Mouse (Mus musculus): Measurements from ENCODE around the gene Gm28729. TPM values are rescaled to one million over a fixed set of nuclear protein-coding genes. Genes with fewer than 3 reads are reported as not detected.
A peak's percentile ranks its signal among the peaks of the same experiment; 100 is the strongest.
"Not testable (repeated sequence)": the region's sequence is repeated elsewhere in the genome, so short reads cannot be mapped to it uniquely, and the experiment has no call there.

The Gm28729 gene
- polyA plus RNA-seq, 1 experiment from 2014 or later, result not detected

GRCm38 (mm10) chr9:96554095-96554494 is 29.0 kb upstream of the Gm28729 start:
- Histone ChIP-seq H3K4me2 (no peak overlapping the region), H3K36me3 (ENCODE audit: insufficient read depth) (peaks cover 35% of the 10 kb centered on the region), H3K4me1 (ENCODE audit: insufficient read depth) (no peaks in the 10 kb centered on the region), H3K27ac (ENCODE audit: low read depth) (no peak overlapping the region), H3K9me3 (ENCODE audit: low read depth, low read length) (no peaks in the 10 kb centered on the region), H3K27me3 (ENCODE audit: insufficient read depth, low read length) (no peaks in the 10 kb centered on the region), H3K4me3 (ENCODE audit: low read depth, low read length) (no peak overlapping the region), H3K9ac (no peak overlapping the region)
- peak; percentile 32; the same call in 1 of the 2 replicates for TF ChIP-seq CTCF (IDR thresholded peaks at IDR 0.05; ENCODE audit: low read depth)
- DNase-seq, result peak; percentile 32
- no peak for ATAC-seq (ENCODE audit: insufficient read depth)
- WGBS, result 84% methylated on average over 1 of the region's 1 CpGs

- DNase-seq (no peak), ATAC-seq (ENCODE audit: insufficient read depth) (no peak)
- Histone ChIP-seq H3K4me3 (ENCODE audit: low read depth, low read length) (no peak overlapping the region), H3K9ac (no peak overlapping the region), H3K27me3 (ENCODE audit: insufficient read depth, low read length) (no peaks in the 10 kb centered on the region), H3K9me3 (ENCODE audit: low read depth, low read length) (no peaks in the 10 kb centered on the region), H3K4me2 (no peak overlapping the region), H3K27ac (ENCODE audit: low read depth) (no peak overlapping the region), H3K36me3 (ENCODE audit: insufficient read depth) (peaks cover 40% of the 10 kb centered on the region), H3K4me1 (ENCODE audit: insufficient read depth) (no peaks in the 10 kb centered on the region)
- TF ChIP-seq CTCF (IDR thresholded peaks at IDR 0.05; ENCODE audit: low read depth), result no peak
- WGBS, result 88% methylated on average over 13 of the region's 13 CpGs
Observed at GRCm38 (mm10) chr9:96545410-96545809, 20.3 kb upstream of the Gm28729 start.

- Histone ChIP-seq H3K4me2 (peak overlapping the region; percentile 44), H3K9me3 (ENCODE audit: low read depth, low read length) (no peaks in the 10 kb centered on the region), H3K27me3 (ENCODE audit: insufficient read depth, low read length) (no peaks in the 10 kb centered on the region), H3K36me3 (ENCODE audit: insufficient read depth) (peaks cover 40% of the 10 kb centered on the region), H3K4me1 (ENCODE audit: insufficient read depth) (no peaks in the 10 kb centered on the region), H3K9ac (no peak overlapping the region), H3K27ac (ENCODE audit: low read depth) (no peak overlapping the region), H3K4me3 (ENCODE audit: low read depth, low read length) (peak overlapping the region; percentile 8; the same call in 1 of the 2 replicates)
- peak; percentile 82 for ATAC-seq (ENCODE audit: insufficient read depth)
- peak; percentile 51 for TF ChIP-seq CTCF (IDR thresholded peaks at IDR 0.05; ENCODE audit: low read depth)
- DNase-seq, result peak; percentile 84
- 32% methylated on average over 27 of the region's 27 CpGs for WGBS
Observed at GRCm38 (mm10) chr9:96543643-96544640, 18.9 kb upstream of the Gm28729 start.

GRCm38 (mm10) chr9:96538916-96539315 is 13.9 kb upstream of the Gm28729 start:
- Histone ChIP-seq H3K4me1 (ENCODE audit: insufficient read depth) (no peaks in the 10 kb centered on the region), H3K27ac (ENCODE audit: low read depth) (no peak overlapping the region), H3K4me2 (no peak overlapping the region), H3K9ac (no peak overlapping the region), H3K9me3 (ENCODE audit: low read depth, low read length) (no peaks in the 10 kb centered on the region), H3K27me3 (ENCODE audit: insufficient read depth, low read length) (no peaks in the 10 kb centered on the region), H3K4me3 (ENCODE audit: low read depth, low read length) (no peak overlapping the region), H3K36me3 (ENCODE audit: insufficient read depth) (peaks cover 22% of the 10 kb centered on the region)
- 49% methylated on average over 10 of the region's 10 CpGs for WGBS
- ATAC-seq (ENCODE audit: insufficient read depth) (no peak), DNase-seq (no peak)
- TF ChIP-seq CTCF (IDR thresholded peaks at IDR 0.05; ENCODE audit: low read depth), result no peak

GRCm38 (mm10) chr9:96537615-96537919 is 12.5 kb upstream of the Gm28729 start:
- 86% methylated on average over 6 of the region's 6 CpGs for WGBS
- Histone ChIP-seq H3K4me1 (ENCODE audit: insufficient read depth) (peaks cover 2% of the 10 kb centered on the region; the same call in 1 of the 2 replicates), H3K9me3 (ENCODE audit: low read depth, low read length) (no peaks in the 10 kb centered on the region), H3K27ac (ENCODE audit: low read depth) (no peak overlapping the region), H3K4me3 (ENCODE audit: low read depth, low read length) (no peak overlapping the region), H3K36me3 (ENCODE audit: insufficient read depth) (peaks cover 13% of the 10 kb centered on the region; the same call in 1 of the 2 replicates), H3K27me3 (ENCODE audit: insufficient read depth, low read length) (no peaks in the 10 kb centered on the region), H3K4me2 (peak overlapping the region; percentile 68), H3K9ac (no peak overlapping the region)
- no peak for ATAC-seq (ENCODE audit: insufficient read depth)
- no peak for DNase-seq
- TF ChIP-seq CTCF (IDR thresholded peaks at IDR 0.05; ENCODE audit: low read depth), result no peak

GRCm38 (mm10) chr9:96536895-96537614 is 12.0 kb upstream of the Gm28729 start:
- DNase-seq, result peak; percentile 84

GRCm38 (mm10) chr9:96536093-96536492 is 11.0 kb upstream of the Gm28729 start:
- not testable (repeated sequence) for H3K27me3 ChIP-seq (ENCODE audit: insufficient read depth, low read length); H3K27ac ChIP-seq (ENCODE audit: low read depth); H3K4me2 ChIP-seq; H3K36me3 ChIP-seq (ENCODE audit: insufficient read depth); H3K4me1 ChIP-seq (ENCODE audit: insufficient read depth); ATAC-seq (ENCODE audit: insufficient read depth); DNase-seq; H3K4me3 ChIP-seq (ENCODE audit: low read depth, low read length); H3K9me3 ChIP-seq (ENCODE audit: low read depth, low read length); H3K9ac ChIP-seq
- WGBS, result 77% methylated on average over 4 of the region's 4 CpGs

More at GRCm38 (mm10) chr9:96536895-96537614, 12.0 kb upstream of the Gm28729 start:
- Histone ChIP-seq H3K9me3 (ENCODE audit: low read depth, low read length) (no peaks in the 10 kb centered on the region), H3K4me2 (peak overlapping the region; percentile 68), H3K27me3 (ENCODE audit: insufficient read depth, low read length) (no peaks in the 10 kb centered on the region), H3K27ac (ENCODE audit: low read depth) (peak overlapping the region; percentile 64; the same call in 1 of the 2 replicates), H3K4me3 (ENCODE audit: low read depth, low read length) (peak overlapping the region; percentile 40), H3K4me1 (ENCODE audit: insufficient read depth) (peaks cover 2% of the 10 kb centered on the region; the same call in 1 of the 2 replicates), H3K9ac (peak overlapping the region; percentile 60), H3K36me3 (ENCODE audit: insufficient read depth) (peaks cover 11% of the 10 kb centered on the region; the same call in 1 of the 2 replicates)
- TF ChIP-seq CTCF (IDR thresholded peaks at IDR 0.05; ENCODE audit: low read depth), result no peak
- ATAC-seq (ENCODE audit: insufficient read depth), result peak; percentile 92
- 19% methylated on average over 37 of the region's 37 CpGs for WGBS

All from lung, embryonic 14.5 days (tissue).